Mouse (Mus musculus): ENCODE results near the gene Mchr1. TPM values are rescaled to one million over a fixed set of nuclear protein-coding genes. Genes with fewer than 3 reads are reported as not detected.

Gene Mchr1
- polyA plus RNA-seq, 1 experiment from 2014 or later = 3.3 TPM

- H3K4me2 ChIP-seq (replicated peaks; ENCODE audit: low read depth, low read length) = no peak overlapping the region
- 82% methylated on average over 10 of the region's 10 CpGs for WGBS
Measured at GRCm38 (mm10) chr15:81225016-81225415, 10.3 kb upstream of the Mchr1 start.

GRCm38 (mm10) chr15:81225732-81226131, 9.6 kb upstream of the Mchr1 start:
- DNase-seq (ENCODE audit: low spot score) (no peak), ATAC-seq (no peak)
- H3K4me2 ChIP-seq (replicated peaks; ENCODE audit: low read depth, low read length) = no peak overlapping the region
- TF ChIP-seq CTCF (IDR thresholded peaks at IDR 0.05) = no peak
- no peak for TF ChIP-seq EP300 (IDR thresholded peaks at IDR 0.05)
- no peaks in the 10 kb centered on the region for H3K36me3 ChIP-seq (ENCODE audit: insufficient read depth, low read length)
- H3K27me3 ChIP-seq (replicated peaks; ENCODE audit: insufficient read depth, low read length) = no peaks in the 10 kb centered on the region
- 67% methylated on average over 6 of the region's 6 CpGs for WGBS
- no peak overlapping the region for H3K27ac ChIP-seq (ENCODE audit: low read length)
- H3K9ac ChIP-seq (replicated peaks; ENCODE audit: low read depth) = no peak overlapping the region
- H3K4me1 ChIP-seq (ENCODE audit: insufficient read depth, low read depth, low read length) = no peaks in the 10 kb centered on the region
- no peak overlapping the region for H3K4me3 ChIP-seq (ENCODE audit: low read depth, low read length)
- H3K9me3 ChIP-seq (ENCODE audit: low read length) = no peaks in the 10 kb centered on the region

More at GRCm38 (mm10) chr15:81225016-81225415, 10.3 kb upstream of the Mchr1 start:
- no peak overlapping the region for H3K27ac ChIP-seq (ENCODE audit: low read length)
- DNase-seq (ENCODE audit: low spot score) = no peak
- no peaks in the 10 kb centered on the region for H3K36me3 ChIP-seq (ENCODE audit: insufficient read depth, low read length)
- no peaks in the 10 kb centered on the region for H3K27me3 ChIP-seq (replicated peaks; ENCODE audit: insufficient read depth, low read length)
- no peaks in the 10 kb centered on the region for H3K9me3 ChIP-seq (ENCODE audit: low read length)
- no peak overlapping the region for H3K9ac ChIP-seq (replicated peaks; ENCODE audit: low read depth)
- TF ChIP-seq CTCF (IDR thresholded peaks at IDR 0.05) (no peak), EP300 (IDR thresholded peaks at IDR 0.05) (no peak)
- no peaks in the 10 kb centered on the region for H3K4me1 ChIP-seq (ENCODE audit: insufficient read depth, low read depth, low read length)
- no peak overlapping the region for H3K4me3 ChIP-seq (ENCODE audit: low read depth, low read length)
- ATAC-seq = no peak

- H3K4me2 ChIP-seq (replicated peaks; ENCODE audit: low read depth, low read length) = no peak overlapping the region
- no peak overlapping the region for H3K9ac ChIP-seq (replicated peaks; ENCODE audit: low read depth)
- ATAC-seq = no peak
- DNase-seq (ENCODE audit: low spot score) = no peak
- no peak overlapping the region for H3K4me3 ChIP-seq (ENCODE audit: low read depth, low read length)
- no peaks in the 10 kb centered on the region for H3K9me3 ChIP-seq (ENCODE audit: low read length)
- 63% methylated on average over 4 of the region's 4 CpGs for WGBS
- no peak overlapping the region for H3K27ac ChIP-seq (ENCODE audit: low read length)
- no peaks in the 10 kb centered on the region for H3K36me3 ChIP-seq (ENCODE audit: insufficient read depth, low read length)
- no peaks in the 10 kb centered on the region for H3K27me3 ChIP-seq (replicated peaks; ENCODE audit: insufficient read depth, low read length)
- no peaks in the 10 kb centered on the region for H3K4me1 ChIP-seq (ENCODE audit: insufficient read depth, low read depth, low read length)
- TF ChIP-seq CTCF (IDR thresholded peaks at IDR 0.05) = no peak
- no peak for TF ChIP-seq EP300 (IDR thresholded peaks at IDR 0.05)
Measured at GRCm38 (mm10) chr15:81226796-81227195, 8.5 kb upstream of the Mchr1 start.

- Histone ChIP-seq H3K4me1 (ENCODE audit: insufficient read depth, low read depth, low read length) (no peaks in the 10 kb centered on the region), H3K27ac (ENCODE audit: low read length) (no peak overlapping the region), H3K4me3 (ENCODE audit: low read depth, low read length) (no peak overlapping the region), H3K36me3 (ENCODE audit: insufficient read depth, low read length) (no peaks in the 10 kb centered on the region), H3K9me3 (ENCODE audit: low read length) (no peaks in the 10 kb centered on the region), H3K27me3 (replicated peaks; ENCODE audit: insufficient read depth, low read length) (no peaks in the 10 kb centered on the region), H3K4me2 (replicated peaks; ENCODE audit: low read depth, low read length) (no peak overlapping the region), H3K9ac (replicated peaks; ENCODE audit: low read depth) (no peak overlapping the region)
- WGBS = 83% methylated on average over 3 of the region's 3 CpGs
- TF ChIP-seq EP300 (IDR thresholded peaks at IDR 0.05) (no peak), CTCF (IDR thresholded peaks at IDR 0.05) (no peak)
- no peak for DNase-seq (ENCODE audit: low spot score)
- no peak for ATAC-seq
Measured at GRCm38 (mm10) chr15:81227275-81227674, 8.0 kb upstream of the Mchr1 start.

GRCm38 (mm10) chr15:81228258-81228657, 7.0 kb upstream of the Mchr1 start:
- Histone ChIP-seq H3K27ac (ENCODE audit: low read length) (no peak overlapping the region), H3K4me2 (replicated peaks; ENCODE audit: low read depth, low read length) (no peak overlapping the region), H3K36me3 (ENCODE audit: insufficient read depth, low read length) (no peaks in the 10 kb centered on the region), H3K4me1 (ENCODE audit: insufficient read depth, low read depth, low read length) (no peaks in the 10 kb centered on the region), H3K9me3 (ENCODE audit: low read length) (no peaks in the 10 kb centered on the region), H3K9ac (replicated peaks; ENCODE audit: low read depth) (no peak overlapping the region), H3K4me3 (ENCODE audit: low read depth, low read length) (no peak overlapping the region), H3K27me3 (replicated peaks; ENCODE audit: insufficient read depth, low read length) (no peaks in the 10 kb centered on the region)
- DNase-seq (ENCODE audit: low spot score) (no peak), ATAC-seq (no peak)
- TF ChIP-seq EP300 (IDR thresholded peaks at IDR 0.05) (no peak), CTCF (IDR thresholded peaks at IDR 0.05) (no peak)
- WGBS = 91% methylated on average over 3 of the region's 3 CpGs

GRCm38 (mm10) chr15:81229791-81230190, 5.5 kb upstream of the Mchr1 start:
- DNase-seq (ENCODE audit: low spot score) (no peak), ATAC-seq (no peak)
- no peaks in the 10 kb centered on the region for H3K9me3 ChIP-seq (ENCODE audit: low read length)
- 63% methylated on average over 3 of the region's 3 CpGs for WGBS
- TF ChIP-seq EP300 (IDR thresholded peaks at IDR 0.05) = no peak
- no peak for TF ChIP-seq CTCF (IDR thresholded peaks at IDR 0.05)
- no peak overlapping the region for H3K4me2 ChIP-seq (replicated peaks; ENCODE audit: low read depth, low read length)
- no peaks in the 10 kb centered on the region for H3K36me3 ChIP-seq (ENCODE audit: insufficient read depth, low read length)
- H3K4me1 ChIP-seq (ENCODE audit: insufficient read depth, low read depth, low read length) = no peaks in the 10 kb centered on the region
- H3K9ac ChIP-seq (replicated peaks; ENCODE audit: low read depth) = no peak overlapping the region
- no peaks in the 10 kb centered on the region for H3K27me3 ChIP-seq (replicated peaks; ENCODE audit: insufficient read depth, low read length)
- no peak overlapping the region for H3K4me3 ChIP-seq (ENCODE audit: low read depth, low read length)
- no peak overlapping the region for H3K27ac ChIP-seq (ENCODE audit: low read length)

- Histone ChIP-seq H3K27me3 (replicated peaks; ENCODE audit: insufficient read depth, low read length) (0 out of 2 replicates have a peak, but pooled peaks cover 6% of the 10 kb centered on the region), H3K36me3 (ENCODE audit: insufficient read depth, low read length) (no peaks in the 10 kb centered on the region), H3K4me2 (replicated peaks; ENCODE audit: low read depth, low read length) (no peak overlapping the region), H3K27ac (ENCODE audit: low read length) (no peak overlapping the region), H3K9ac (replicated peaks; ENCODE audit: low read depth) (no peak overlapping the region), H3K4me1 (ENCODE audit: insufficient read depth, low read depth, low read length) (0 out of 2 replicates have a peak, but pooled peaks cover 3% of the 10 kb centered on the region), H3K4me3 (ENCODE audit: low read depth, low read length) (no peak overlapping the region), H3K9me3 (ENCODE audit: low read length) (no peaks in the 10 kb centered on the region)
- DNase-seq (ENCODE audit: low spot score) (no peak), ATAC-seq (no peak)
- TF ChIP-seq EP300 (IDR thresholded peaks at IDR 0.05) (no peak), CTCF (IDR thresholded peaks at IDR 0.05) (no peak)
- 73% methylated on average over 7 of the region's 7 CpGs for WGBS
Measured at GRCm38 (mm10) chr15:81231325-81231724, 4.0 kb upstream of the Mchr1 start.

Measured in lung, postnatal 0 days (tissue).